Mouse (Mus musculus) embryonic facial prominence, embryonic 10.5 days (tissue): ENCODE results near the gene Fancg. TPM values are rescaled to one million over a fixed set of nuclear protein-coding genes. Genes with fewer than 3 reads are reported as not detected.
A peak's percentile ranks its signal among the peaks of the same experiment; 100 is the strongest.

ENCODE experiments used
- DNase-seq: peaks from one replicate; pipeline ENCODE4 v3.0.0-alpha.2; 2017; ENCODE audit warnings: low spot score
- H3K27ac ChIP-seq: fragments of 300-500 bp; sonication (generic); replicated peaks from 2 replicates; pipeline ENCODE4 v1.5.1; 2016; ENCODE audit warnings: mild to moderate bottlenecking
- H3K27me3 ChIP-seq: fragments of 300-500 bp; sonication (generic); replicated peaks from 2 replicates; pipeline ENCODE4 v1.6.1; 2016; ENCODE audit warnings: low read depth, mild to moderate bottlenecking; ENCODE audit not compliant: poor library complexity, severe bottlenecking
- H3K36me3 ChIP-seq: fragments of 300-500 bp; sonication (generic); replicated peaks from 2 replicates; pipeline ENCODE4 v1.6.1; 2016; ENCODE audit warnings: mild to moderate bottlenecking, moderate library complexity
- H3K4me1 ChIP-seq: fragments of 300-500 bp; sonication (generic); 2 replicates; pipeline ENCODE4 v1.6.1; 2016
- H3K4me3 ChIP-seq: fragments of 300-500 bp; sonication (generic); 2 replicates; pipeline ENCODE4 v1.5.1; 2016; ENCODE audit warnings: mild to moderate bottlenecking, moderate library complexity
- H3K9me3 ChIP-seq: fragments of 300-500 bp; sonication (generic); 2 replicates; pipeline ENCODE4 v1.6.1; 2016; ENCODE audit warnings: mild to moderate bottlenecking
- WGBS: fragments of 180-500 bp; shearing (Covaris S2); methylation state at CpG from one replicate; pipeline ENCODE4 v1.1.7; 2016; 5-methylcytosine and 5-hydroxymethylcytosine counted together
- polyA plus RNA-seq: library from polyadenylated mRNA; unstranded; fragments of >200 nt; fragmentation: Nextera tagmentation; extraction: Ambion mirVana; gene quantifications from 2 replicates; pipeline ENCODE4 v1.2.1, GENCODE M21; 2016

Gene Fancg
- polyA plus RNA-seq: 25.3 and 26.0 TPM in 2 replicates

GRCm38 (mm10) chr4:43010161-43011038, at the start of gene Fancg:
TSS of gene Fancg (minus strand) at chr4:43010506.
- H3K4me3 ChIP-seq: peak within 1 kb of the TSS; percentile 80
- H3K9me3 ChIP-seq: no peaks in the 10 kb centered on the region
- H3K36me3 ChIP-seq: peaks cover 18% of the 10 kb centered on the region
- peaks cover 19% of the 10 kb centered on the region for H3K4me1 ChIP-seq
- no peaks in the 10 kb centered on the region for H3K27me3 ChIP-seq
- H3K27ac ChIP-seq: peak within 1 kb of the TSS; percentile 89
- DNase-seq: peak; percentile 90
- 1% methylated on average over 37 of the region's 37 CpGs for WGBS

DNA sequence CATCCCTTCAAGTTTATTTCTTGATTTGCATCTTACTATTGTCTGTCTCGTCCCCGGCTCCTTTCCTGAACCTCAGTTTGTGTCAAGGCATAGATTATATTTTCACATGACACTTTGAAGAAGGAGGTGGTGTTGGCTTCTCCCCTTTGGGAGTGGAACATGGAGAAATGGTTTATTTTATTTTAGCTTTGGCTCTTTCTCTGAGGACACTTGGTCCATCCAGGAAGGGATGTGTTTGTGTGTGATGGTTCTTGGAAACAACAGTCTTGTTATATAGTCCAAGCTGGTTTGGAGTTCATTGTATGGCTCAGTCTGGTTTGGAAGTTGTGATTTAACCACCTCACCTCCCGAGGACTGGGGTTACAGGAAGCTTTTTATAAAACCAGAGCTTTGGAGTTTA, 49.4 kb upstream of the Fancg start:
- no peak overlapping the region for H3K27ac ChIP-seq

DNA sequence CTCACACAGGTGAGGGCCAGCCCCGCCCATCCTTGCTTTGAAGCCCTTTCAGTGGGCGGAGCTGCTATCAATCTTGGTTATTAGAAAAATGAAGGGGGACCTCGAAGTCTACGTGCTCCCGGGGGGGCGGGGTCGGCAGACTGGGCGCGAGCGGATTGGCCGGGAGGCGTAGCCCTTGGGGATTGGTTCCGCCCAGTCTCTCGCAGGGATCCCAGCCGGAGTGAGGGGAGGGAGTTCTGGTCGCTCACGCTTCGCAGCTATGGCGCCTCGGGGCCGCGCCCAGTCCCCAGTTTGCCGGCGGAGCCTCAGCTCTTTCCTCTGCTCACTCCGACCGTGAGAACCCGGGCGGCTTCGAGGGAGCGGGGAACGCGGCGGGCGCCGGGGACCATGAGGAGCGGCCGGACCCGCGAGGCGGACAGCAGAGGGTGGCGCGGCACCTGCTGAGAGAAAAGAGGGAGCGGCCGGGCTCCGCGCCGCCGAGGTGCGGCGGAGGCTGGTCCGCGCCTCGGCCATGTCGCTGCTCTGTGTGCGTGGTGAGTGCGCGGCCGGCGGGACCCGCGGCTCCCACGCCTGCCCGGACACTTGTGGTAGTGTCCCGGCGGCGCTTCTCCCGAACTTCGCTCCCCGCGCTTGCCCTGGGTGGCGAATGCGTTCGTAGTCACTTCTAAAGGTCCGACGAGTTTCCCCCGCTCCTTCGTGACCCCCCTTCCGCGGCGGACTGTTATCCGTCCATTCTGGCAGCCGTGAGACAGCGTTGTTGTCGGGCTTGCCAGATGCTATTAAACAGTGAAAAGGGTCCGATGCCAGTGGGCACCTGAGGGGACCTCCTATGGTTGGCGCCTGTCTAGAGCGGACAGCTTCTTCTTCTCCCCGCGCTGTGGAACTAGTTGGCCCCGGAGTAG, 48.7 kb upstream of the Fancg start, which contains the start of gene Unc13b:
Unc13b (plus strand) TSS at position 201 of the 902 bp plus-strand sequence.
- no peaks in the 10 kb centered on the region for H3K36me3 ChIP-seq
- H3K9me3 ChIP-seq: no peaks in the 10 kb centered on the region
- under 1% methylated on average over 90 of the region's 90 CpGs for WGBS
- peak; percentile 94 for DNase-seq
- peak within 1 kb of the TSS; percentile 72 for H3K4me3 ChIP-seq
- H3K4me1 ChIP-seq: peaks cover 12% of the 10 kb centered on the region
- peak within 1 kb of the TSS; percentile 85 for H3K27ac ChIP-seq
- H3K27me3 ChIP-seq: peaks cover 44% of the 10 kb centered on the region

More for the DNA sequence above, 49.4 kb upstream of the Fancg start:
- no peaks in the 10 kb centered on the region for H3K9me3 ChIP-seq
- no peak for DNase-seq
- peaks cover 12% of the 10 kb centered on the region for H3K4me1 ChIP-seq
- no peaks in the 10 kb centered on the region for H3K36me3 ChIP-seq
- 45% methylated on average over 3 of the region's 3 CpGs for WGBS
- H3K4me3 ChIP-seq: peak overlapping the region; percentile 72
- peaks cover 44% of the 10 kb centered on the region for H3K27me3 ChIP-seq

DNA sequence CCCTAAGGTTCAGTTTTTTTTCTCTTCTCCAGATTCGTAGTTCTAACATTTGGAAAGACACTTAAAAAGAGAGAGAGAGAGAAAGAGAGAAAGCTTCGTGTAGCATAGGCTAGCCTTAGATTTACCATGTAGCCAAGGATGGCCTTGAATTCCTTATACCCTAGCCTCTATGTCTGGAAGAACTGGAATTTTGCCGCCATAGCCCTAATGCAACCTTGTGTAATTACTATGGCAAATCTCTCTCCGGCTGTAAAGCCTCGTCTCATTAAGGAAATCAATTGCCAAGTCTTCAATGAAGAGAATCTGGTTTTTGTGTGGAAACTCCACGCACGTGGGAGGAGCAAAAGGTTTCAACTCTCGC, 48.1 kb upstream of the Fancg start:
- H3K4me3 ChIP-seq: peak overlapping the region; percentile 72
- no peak for DNase-seq
- H3K4me1 ChIP-seq: peaks cover 12% of the 10 kb centered on the region
- WGBS: 25% methylated on average over 8 of the region's 8 CpGs
- no peaks in the 10 kb centered on the region for H3K36me3 ChIP-seq
- H3K27ac ChIP-seq: no peak overlapping the region
- peaks cover 44% of the 10 kb centered on the region for H3K27me3 ChIP-seq
- no peaks in the 10 kb centered on the region for H3K9me3 ChIP-seq

DNA sequence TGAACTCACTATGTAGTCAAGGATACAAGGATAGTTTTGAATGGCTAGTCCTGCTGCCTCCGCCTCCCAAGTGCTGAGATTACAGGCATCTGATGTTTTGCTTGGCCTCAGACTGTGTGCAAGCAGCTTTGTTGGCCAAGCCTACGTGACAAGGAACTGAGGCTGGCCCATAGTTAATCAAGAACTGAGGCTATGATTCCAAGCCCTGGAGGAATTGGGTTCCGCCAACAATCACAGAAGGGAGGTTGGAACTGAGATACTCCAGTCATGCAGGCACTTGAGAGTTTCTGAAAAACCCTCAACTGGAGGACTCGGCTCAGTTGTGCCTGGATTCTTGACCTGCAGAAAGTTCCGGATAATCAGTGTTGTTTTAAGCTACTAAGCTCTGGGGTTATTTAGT, 47.3 kb upstream of the Fancg start:
- Histone ChIP-seq H3K4me1 (peaks cover 12% of the 10 kb centered on the region), H3K9me3 (no peaks in the 10 kb centered on the region), H3K27me3 (peaks cover 44% of the 10 kb centered on the region), H3K27ac (no peak overlapping the region), H3K4me3 (no peak overlapping the region), H3K36me3 (no peaks in the 10 kb centered on the region)
- DNase-seq: no peak
- WGBS: 91% methylated on average over 5 of the region's 5 CpGs

DNA sequence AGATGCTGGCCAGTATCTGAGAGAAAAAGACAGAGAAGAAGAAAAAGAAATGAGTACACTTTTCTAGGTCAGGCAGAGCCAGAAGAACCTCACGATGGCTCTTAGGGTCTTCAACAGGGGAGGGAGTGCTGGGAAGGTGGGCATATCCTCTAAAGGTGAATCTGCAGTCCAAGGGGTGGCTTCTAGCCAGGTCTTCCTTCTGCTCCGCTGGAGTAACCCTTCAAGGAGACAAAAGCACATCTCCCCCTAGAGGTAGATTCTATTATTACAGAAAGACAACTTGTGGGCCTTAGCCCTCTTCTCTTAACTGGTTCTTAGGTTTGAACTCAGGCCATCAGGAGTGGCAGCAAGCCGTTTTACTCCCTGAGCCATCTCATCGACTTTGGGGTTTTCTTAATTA, 42.3 kb upstream of the Fancg start:
- no peak for DNase-seq
- H3K4me1 ChIP-seq: peaks cover 3% of the 10 kb centered on the region; the same call in 1 of the 2 replicates
- H3K9me3 ChIP-seq: no peaks in the 10 kb centered on the region
- 0 out of 2 replicates have a peak, but pooled peaks cover 1% of the 10 kb centered on the region for H3K27me3 ChIP-seq
- H3K27ac ChIP-seq: no peak overlapping the region
- H3K4me3 ChIP-seq: no peak overlapping the region
- WGBS: 13% methylated on average over 4 of the region's 4 CpGs
- no peaks in the 10 kb centered on the region for H3K36me3 ChIP-seq

GRCm38 (mm10) chr4:43047231-43047630, 36.9 kb upstream of the Fancg start:
- WGBS: 10% methylated on average over 5 of the region's 5 CpGs
- H3K4me3 ChIP-seq: peak overlapping the region; percentile 31; the same call in 1 of the 2 replicates
- H3K36me3 ChIP-seq: no peaks in the 10 kb centered on the region
- peak; percentile 71 for DNase-seq
- peaks cover 39% of the 10 kb centered on the region for H3K4me1 ChIP-seq
- peak overlapping the region; percentile 61; the same call in 1 of the 2 replicates for H3K27ac ChIP-seq
- no peaks in the 10 kb centered on the region for H3K9me3 ChIP-seq
- no peaks in the 10 kb centered on the region for H3K27me3 ChIP-seq

DNA sequence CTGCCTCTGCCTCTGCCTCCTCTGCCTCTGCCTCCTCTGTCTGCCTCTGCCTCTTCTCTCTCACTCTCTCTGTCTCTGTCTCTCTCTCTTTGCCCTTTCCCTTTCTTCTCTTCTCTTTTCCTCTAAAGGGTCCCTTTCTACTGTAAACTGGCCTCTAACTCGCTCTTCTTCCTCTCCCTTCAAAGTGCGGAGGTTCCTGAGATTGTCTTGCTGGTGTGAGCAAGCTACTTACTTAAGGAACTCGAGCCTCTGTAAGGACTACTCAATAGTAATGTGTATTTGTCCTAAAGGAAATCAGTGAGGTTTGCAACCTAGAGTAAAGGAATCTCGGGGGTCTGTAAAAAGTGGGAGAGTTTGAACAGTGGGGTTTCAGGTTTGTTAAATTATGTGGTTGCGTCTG, 36.3 kb upstream of the Fancg start:
- Histone ChIP-seq H3K27me3 (no peaks in the 10 kb centered on the region), H3K36me3 (no peaks in the 10 kb centered on the region), H3K9me3 (no peaks in the 10 kb centered on the region), H3K4me1 (peaks cover 39% of the 10 kb centered on the region), H3K4me3 (peak overlapping the region; percentile 68), H3K27ac (no peak overlapping the region)
- WGBS: 61% methylated on average over 5 of the region's 5 CpGs
- no peak for DNase-seq

DNA sequence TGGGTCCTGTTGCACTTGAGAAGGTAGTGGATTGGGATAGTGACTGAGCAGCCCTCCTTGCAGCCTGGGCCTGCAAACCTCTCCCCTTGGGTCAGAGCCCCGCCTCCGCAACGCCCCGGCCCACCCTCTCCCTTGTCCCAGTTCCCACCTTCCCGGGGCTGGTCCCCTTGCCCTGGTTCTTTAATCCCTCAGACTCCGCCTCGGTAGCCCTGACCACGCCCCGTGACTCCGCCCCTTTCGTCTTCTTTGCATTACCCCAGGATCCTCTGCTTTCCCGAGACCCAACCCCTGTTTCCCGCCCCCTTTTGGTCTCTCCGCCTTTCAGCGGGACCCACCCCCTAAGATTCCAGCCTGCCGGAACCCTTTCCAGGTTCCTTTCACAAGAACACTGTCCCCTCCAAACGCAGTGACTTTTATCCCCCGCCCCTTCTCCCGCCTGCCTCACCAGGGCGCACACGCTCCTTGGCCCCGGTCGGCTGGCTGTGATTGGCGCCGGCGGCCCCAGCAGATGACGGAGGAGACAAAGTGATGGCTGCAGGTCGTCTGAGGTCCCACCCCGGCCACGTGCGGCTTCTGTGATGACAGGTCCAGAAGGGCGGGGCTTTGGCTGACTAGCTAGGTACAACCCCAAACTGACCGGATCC, 35.5 kb upstream of the Fancg start, which contains the start of gene Fam214b:
Fam214b (minus strand) TSS at position 562 of the 644 bp plus-strand sequence.
- Histone ChIP-seq H3K36me3 (no peaks in the 10 kb centered on the region), H3K27me3 (no peaks in the 10 kb centered on the region), H3K4me3 (peak within 1 kb of the TSS; percentile 68), H3K9me3 (no peaks in the 10 kb centered on the region), H3K4me1 (peaks cover 42% of the 10 kb centered on the region), H3K27ac (peak within 1 kb of the TSS; percentile 86)
- under 1% methylated on average over 33 of the region's 33 CpGs for WGBS
- peak; percentile 99 for DNase-seq

- Histone ChIP-seq H3K4me1 (peaks cover 47% of the 10 kb centered on the region), H3K4me3 (peak overlapping the region; percentile 68), H3K27ac (peak overlapping the region; percentile 86), H3K27me3 (no peaks in the 10 kb centered on the region), H3K36me3 (no peaks in the 10 kb centered on the region), H3K9me3 (no peaks in the 10 kb centered on the region)
- 7% methylated on average over 13 of the region's 13 CpGs for WGBS
- no peak for DNase-seq
Measured at GRCm38 (mm10) chr4:43045285-43045658, 35.0 kb upstream of the Fancg start.

GRCm38 (mm10) chr4:43044673-43045072, 34.4 kb upstream of the Fancg start:
- peak overlapping the region; percentile 86 for H3K27ac ChIP-seq
- peaks cover 51% of the 10 kb centered on the region for H3K4me1 ChIP-seq
- peak overlapping the region; percentile 68 for H3K4me3 ChIP-seq
- H3K9me3 ChIP-seq: no peaks in the 10 kb centered on the region
- no peak for DNase-seq
- H3K27me3 ChIP-seq: no peaks in the 10 kb centered on the region
- no peaks in the 10 kb centered on the region for H3K36me3 ChIP-seq
- 28% methylated on average over 4 of the region's 4 CpGs for WGBS
